Mouse (Mus musculus): ENCODE measurements around the gene Piwil1.
"Not testable (repeated sequence)": the region's sequence is repeated elsewhere in the genome, so short reads cannot be mapped to it uniquely, and the experiment has no call there.

Gene Piwil1

DNA sequence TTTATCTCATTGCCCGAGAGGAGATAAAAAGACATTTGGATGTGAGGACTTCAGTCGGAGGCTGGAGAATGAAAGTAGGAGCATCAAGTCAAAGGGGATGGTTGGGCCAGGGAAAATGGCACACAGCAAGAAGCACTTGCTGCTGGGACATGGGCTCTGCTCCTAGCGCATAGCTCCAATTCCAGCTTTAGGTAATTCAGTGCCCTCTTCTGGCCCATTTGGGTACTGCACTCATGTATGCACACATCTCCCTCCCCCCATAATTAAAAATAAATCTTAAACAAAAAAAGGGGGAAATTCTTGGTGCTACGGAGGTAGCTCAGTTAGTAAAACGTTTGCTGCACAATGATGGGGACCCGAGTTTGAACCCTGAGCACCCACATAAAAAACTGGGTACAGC is 9.5 kb downstream of the Piwil1 start:
- no peak for DNase-seq

DNA sequence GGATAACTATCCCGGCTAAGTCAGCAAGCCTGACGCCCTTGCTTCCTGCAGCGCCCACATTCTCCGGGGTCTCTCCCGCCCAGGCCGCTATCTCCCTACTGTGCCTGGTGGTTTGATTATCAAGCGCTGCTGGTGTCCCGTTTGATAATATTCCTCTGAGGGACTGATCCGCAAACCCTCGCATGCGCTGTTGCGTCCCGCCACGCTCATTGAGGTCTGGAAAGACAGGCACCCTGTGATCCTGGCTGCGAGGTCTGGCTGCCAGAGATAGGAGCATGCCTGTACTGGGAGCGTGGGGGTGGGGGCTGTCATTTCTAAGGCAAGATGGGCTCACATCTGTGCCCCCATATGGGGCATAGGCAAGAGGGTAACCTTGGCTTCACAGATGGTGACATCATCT is 12.8 kb downstream of the Piwil1 start:
- DNase-seq, result no peak

- DNase-seq, result not testable (repeated sequence)
These were observed 18.1 kb downstream of the Piwil1 start for GRCm38 (mm10) chr5:128720461-128720860.

- DNase-seq, result no peak
These were observed 27.0 kb downstream of the Piwil1 start for GRCm38 (mm10) chr5:128729341-128729740.

GRCm38 (mm10) chr5:128730634-128731033 is 28.3 kb downstream of the Piwil1 start:
- DNase-seq, result peak; percentile 7

GRCm38 (mm10) chr5:128732416-128733014 is 30.2 kb downstream of the Piwil1 start:
- DNase-seq, result no peak

GRCm38 (mm10) chr5:128733955-128734354 is 31.6 kb downstream of the Piwil1 start:
- DNase-seq, result peak; percentile 15

GRCm38 (mm10) chr5:128735921-128736320 is 33.6 kb downstream of the Piwil1 start:
- DNase-seq, result no peak

DNA sequence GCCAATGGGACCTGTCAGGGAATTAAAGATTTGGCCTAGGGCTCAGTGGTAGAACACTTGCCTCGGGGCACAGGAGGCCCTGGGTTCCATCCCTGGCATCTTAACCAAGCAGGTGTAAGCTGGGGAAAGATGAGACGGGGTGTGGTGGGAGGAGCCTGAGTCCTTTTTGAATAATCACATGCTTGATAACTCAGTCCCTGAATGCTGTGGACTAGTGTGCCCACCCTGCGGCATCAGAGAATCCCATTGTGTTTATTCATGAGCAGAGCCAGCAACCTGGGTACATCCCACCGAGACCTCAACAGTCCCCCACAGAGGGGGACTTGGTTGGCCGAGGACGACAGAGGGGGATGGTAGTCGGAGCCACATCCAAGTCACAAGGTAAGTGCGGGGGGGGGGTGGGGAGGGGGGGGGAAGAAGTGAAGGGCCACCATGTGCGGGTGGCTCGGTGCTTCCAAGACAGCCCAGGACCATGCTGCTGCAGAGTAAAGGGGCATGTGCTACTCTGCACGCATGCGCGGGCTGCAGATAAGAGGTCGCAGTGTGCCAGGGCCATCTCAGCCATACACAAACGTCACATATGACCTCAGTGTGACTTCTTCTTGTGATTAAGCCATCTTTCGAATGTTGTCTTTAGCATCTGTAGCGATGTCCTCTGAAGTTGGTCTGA is 37.0 kb downstream of the Piwil1 start:
- no peak for DNase-seq

DNA sequence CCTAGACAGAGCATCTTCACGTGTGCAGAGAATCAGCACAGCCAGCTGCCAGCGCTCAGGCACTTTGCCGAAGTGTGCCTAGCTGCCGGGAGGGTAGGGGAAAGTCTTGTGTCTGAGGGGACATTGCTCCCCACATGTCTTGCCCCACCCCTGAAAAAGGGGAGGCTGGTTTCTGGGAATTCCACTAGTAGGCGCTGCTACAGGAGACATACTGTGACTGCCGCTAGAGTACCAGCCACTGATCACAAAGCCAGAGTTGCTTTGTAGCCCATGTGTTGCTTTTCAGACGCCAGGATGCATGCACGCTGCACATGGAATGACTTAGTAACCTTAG is 37.5 kb downstream of the Piwil1 start:
- DNase-seq, result no peak

GRCm38 (mm10) chr5:128744351-128744750 is 42.0 kb downstream of the Piwil1 start:
- DNase-seq, result no peak

DNA sequence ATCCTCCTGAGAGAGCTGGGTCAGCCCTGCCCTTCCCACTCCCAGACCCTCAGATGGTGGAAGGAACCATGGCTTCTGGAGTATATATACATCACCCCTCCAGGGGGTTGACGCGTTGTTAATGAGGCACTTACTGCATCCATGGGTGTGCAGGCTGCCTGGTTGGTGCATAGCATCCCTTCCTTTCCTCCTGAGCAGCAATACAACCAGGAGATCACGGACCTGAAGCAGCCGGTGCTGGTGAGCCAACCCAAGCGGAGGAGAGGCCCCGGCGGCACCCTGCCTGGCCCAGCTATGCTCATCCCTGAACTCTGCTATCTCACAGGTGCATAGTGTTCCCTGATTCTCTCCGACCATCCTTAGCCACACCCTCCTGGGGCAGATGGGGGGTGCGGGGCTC is 42.9 kb downstream of the Piwil1 start:
- no peak for DNase-seq

DNA sequence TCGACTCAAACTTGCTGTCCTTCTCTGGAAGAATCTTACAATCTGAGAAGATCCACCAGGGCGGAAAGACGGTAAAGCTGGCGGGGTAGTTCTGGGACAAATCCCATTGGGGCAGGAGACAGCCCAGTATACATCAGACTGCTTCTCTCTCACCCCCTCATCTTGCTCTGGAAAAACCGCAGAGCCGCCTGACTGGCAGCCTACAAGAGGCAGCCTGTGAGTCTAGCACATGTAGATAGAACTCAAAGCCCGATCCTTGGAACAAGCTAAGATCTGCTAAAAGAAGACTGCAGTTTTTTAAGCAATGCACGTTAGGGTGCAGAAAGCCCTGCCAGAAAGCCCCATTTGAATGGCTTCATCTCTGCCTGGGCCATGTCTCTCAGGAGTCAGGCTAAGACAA is 43.9 kb downstream of the Piwil1 start:
- DNase-seq, result no peak

GRCm38 (mm10) chr5:128761118-128761517 is 58.8 kb downstream of the Piwil1 start:
- DNase-seq, result no peak

GRCm38 (mm10) chr5:128769026-128769631 is 66.8 kb downstream of the Piwil1 start:
- DNase-seq, result no peak

DNA sequence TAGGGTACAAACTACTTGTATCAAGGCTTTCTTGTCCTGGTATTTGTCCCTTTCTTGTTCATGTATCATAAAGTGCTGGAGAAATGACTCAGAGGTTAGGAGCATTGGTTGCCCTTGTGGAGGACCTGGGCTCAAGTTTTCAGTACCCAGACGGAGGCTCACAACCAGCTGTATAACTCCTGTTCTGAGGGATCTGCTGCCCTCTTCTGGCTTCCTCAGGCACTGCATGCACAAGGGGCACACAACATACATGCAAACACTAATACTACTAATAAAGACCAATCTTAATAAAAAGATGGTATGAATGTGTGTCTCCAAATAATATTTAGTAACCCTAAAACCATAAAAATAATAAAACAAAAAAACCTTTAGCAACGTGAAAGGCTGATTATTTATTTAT is 74.1 kb downstream of the Piwil1 start:
- DNase-seq, result no peak

DNA sequence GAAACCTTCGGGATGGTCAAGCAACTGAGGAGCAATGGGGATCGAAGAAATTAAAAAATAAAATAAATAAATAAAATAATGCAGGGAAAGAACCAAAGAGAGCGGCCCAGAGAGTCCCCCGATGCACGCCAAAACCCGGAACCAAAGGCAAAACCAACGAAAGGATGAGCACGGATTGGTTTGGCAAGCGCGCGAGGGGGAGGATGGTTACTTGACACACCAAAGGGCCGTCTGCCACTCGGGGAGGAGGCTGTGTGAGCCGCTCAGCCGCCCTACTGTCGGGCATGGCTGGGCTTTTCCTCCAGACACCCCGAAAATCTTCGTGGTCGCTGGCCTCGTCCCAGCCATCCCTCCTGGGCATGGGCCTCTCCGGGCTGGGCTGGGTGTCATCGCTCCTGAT is 79.3 kb downstream of the Piwil1 start:
- DNase-seq, result no peak

DNA sequence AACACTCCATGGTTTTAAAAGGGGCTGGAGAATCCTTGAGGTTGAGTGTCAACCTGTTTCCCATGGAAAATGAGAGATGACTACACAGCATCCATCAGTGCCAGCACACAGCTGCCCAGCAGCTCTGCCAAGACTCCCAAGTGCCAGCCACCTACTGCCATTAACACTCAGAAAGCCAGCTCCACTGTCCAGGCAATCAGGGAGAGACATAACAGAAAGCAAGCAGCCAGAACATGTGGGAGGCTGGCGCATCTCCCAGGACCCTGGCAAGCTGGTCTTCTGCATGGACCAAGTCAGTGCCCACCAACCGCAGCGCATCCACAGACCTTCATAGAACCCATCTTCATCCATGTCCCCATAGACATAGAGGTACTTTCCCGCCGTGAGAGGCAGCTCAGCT is 98.3 kb downstream of the Piwil1 start:
- DNase-seq, result no peak
